Mouse (Mus musculus) midbrain, embryonic 10.5 days (tissue): ENCODE measurements around the gene Cd9. TPM values are rescaled to one million over a fixed set of nuclear protein-coding genes. Genes with fewer than 3 reads are reported as not detected.

Source experiments
- DNase-seq: peaks from one replicate; pipeline ENCODE4 v3.0.0-alpha.2; 2017; ENCODE audit warnings: low spot score
- H3K27ac ChIP-seq: fragments of 300-500 bp; sonication (generic); replicated peaks from 2 replicates; pipeline ENCODE4 v1.5.1; 2016; ENCODE audit warnings: mild to moderate bottlenecking
- H3K27me3 ChIP-seq: fragments of 300-500 bp; sonication (generic); 2 replicates; pipeline ENCODE4 v1.6.1; 2016; ENCODE audit warnings: low read depth, mild to moderate bottlenecking; ENCODE audit not compliant: poor library complexity, severe bottlenecking
- H3K36me3 ChIP-seq: fragments of 300-500 bp; sonication (generic); 2 replicates; pipeline ENCODE4 v1.6.1; 2016; ENCODE audit warnings: mild to moderate bottlenecking, moderate library complexity
- H3K4me1 ChIP-seq: fragments of 300-500 bp; sonication (generic); 2 replicates; pipeline ENCODE4 v1.6.1; 2016
- H3K4me3 ChIP-seq: fragments of 300-500 bp; sonication (generic); 2 replicates; pipeline ENCODE4 v1.5.1; 2016; ENCODE audit warnings: mild to moderate bottlenecking, moderate library complexity
- H3K9me3 ChIP-seq: fragments of 300-500 bp; sonication (generic); replicated peaks from 2 replicates; pipeline ENCODE4 v1.6.1; 2016; ENCODE audit warnings: mild to moderate bottlenecking
- WGBS: fragments of 180-500 bp; shearing (Covaris S2); methylation state at CpG from one replicate; pipeline ENCODE4 v1.1.7; 2016; 5-methylcytosine and 5-hydroxymethylcytosine counted together
- polyA plus RNA-seq: library from polyadenylated mRNA; unstranded; fragments of >200 nt; fragmentation: Nextera tagmentation; extraction: Ambion mirVana; gene quantifications from 2 replicates; pipeline ENCODE4 v1.2.1, GENCODE M21; 2016

Cd9 gene
- polyA plus RNA-seq, 1 experiment from 2014 or later, result 36.3 TPM

DNA sequence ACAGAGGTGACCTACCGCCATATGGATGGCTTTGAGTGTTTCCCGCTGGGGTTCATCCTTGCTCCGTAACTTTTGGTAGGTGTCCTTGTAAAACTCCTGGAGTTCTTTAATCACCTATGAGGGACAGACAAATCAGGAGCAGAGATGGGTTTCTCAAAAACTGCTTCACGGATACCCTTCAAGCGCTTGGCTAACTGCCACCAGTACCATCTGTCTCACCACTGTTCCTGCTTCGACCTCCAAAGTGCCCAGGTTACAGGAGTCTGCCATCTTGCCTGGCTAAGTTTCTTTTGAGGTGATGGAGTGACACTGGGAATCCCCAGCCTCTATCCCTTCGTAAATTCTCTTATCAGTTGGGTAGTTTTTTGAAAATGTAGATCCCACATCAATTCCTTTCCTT lies 32.3 kb downstream of the Cd9 start:
- H3K4me1 ChIP-seq, result 0 out of 2 replicates have a peak, but pooled peaks cover 1% of the 10 kb centered on the region
- H3K4me3 ChIP-seq, result no peak overlapping the region
- H3K27me3 ChIP-seq, result no peaks in the 10 kb centered on the region
- H3K27ac ChIP-seq, result no peak overlapping the region
- no peak for DNase-seq
- no peaks in the 10 kb centered on the region for H3K9me3 ChIP-seq
- 0 out of 2 replicates have a peak, but pooled peaks cover 6% of the 10 kb centered on the region for H3K36me3 ChIP-seq
- WGBS, result 92% methylated on average over 7 of the region's 7 CpGs

DNA sequence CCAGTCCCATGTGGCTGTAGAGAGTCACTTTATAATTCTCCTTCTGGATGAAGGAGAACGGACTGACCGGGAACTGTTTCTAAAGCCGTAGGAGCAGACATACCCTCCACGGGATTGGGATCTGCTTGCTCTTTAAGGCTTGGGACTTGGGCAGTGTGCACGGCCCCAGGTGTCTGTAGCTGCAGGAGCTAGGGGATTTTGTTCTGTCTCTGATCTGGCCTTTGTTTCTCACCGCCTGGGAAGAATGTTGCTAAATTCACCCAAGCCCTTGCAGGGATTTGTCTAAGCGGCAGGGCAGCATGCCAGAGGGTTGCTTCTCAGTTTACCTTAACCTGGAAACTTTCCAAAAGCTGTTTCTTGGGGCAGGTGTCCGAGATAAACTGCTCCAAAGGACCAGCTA lies 32.8 kb downstream of the Cd9 start:
- Histone ChIP-seq H3K27me3 (no peaks in the 10 kb centered on the region), H3K4me3 (no peak overlapping the region), H3K9me3 (no peaks in the 10 kb centered on the region), H3K4me1 (no peaks in the 10 kb centered on the region), H3K27ac (no peak overlapping the region), H3K36me3 (0 out of 2 replicates have a peak, but pooled peaks cover 6% of the 10 kb centered on the region)
- DNase-seq, result no peak
- 67% methylated on average over 8 of the region's 8 CpGs for WGBS

GRCm38 (mm10) chr6:125461325-125461724 lies 33.3 kb downstream of the Cd9 start:
- Histone ChIP-seq H3K27me3 (no peaks in the 10 kb centered on the region), H3K9me3 (no peaks in the 10 kb centered on the region), H3K36me3 (0 out of 2 replicates have a peak, but pooled peaks cover 6% of the 10 kb centered on the region), H3K27ac (no peak overlapping the region), H3K4me1 (no peaks in the 10 kb centered on the region), H3K4me3 (no peak overlapping the region)
- no peak for DNase-seq
- WGBS, result 88% methylated on average over 7 of the region's 7 CpGs

- Histone ChIP-seq H3K36me3 (0 out of 2 replicates have a peak, but pooled peaks cover 6% of the 10 kb centered on the region), H3K27me3 (no peaks in the 10 kb centered on the region), H3K27ac (no peak overlapping the region), H3K4me3 (no peak overlapping the region), H3K9me3 (no peaks in the 10 kb centered on the region), H3K4me1 (0 out of 2 replicates have a peak, but pooled peaks cover 4% of the 10 kb centered on the region)
- DNase-seq, result no peak
- WGBS, result 86% methylated on average over 11 of the region's 11 CpGs
These were observed 34.0 kb downstream of the Cd9 start for GRCm38 (mm10) chr6:125460589-125460988.

DNA sequence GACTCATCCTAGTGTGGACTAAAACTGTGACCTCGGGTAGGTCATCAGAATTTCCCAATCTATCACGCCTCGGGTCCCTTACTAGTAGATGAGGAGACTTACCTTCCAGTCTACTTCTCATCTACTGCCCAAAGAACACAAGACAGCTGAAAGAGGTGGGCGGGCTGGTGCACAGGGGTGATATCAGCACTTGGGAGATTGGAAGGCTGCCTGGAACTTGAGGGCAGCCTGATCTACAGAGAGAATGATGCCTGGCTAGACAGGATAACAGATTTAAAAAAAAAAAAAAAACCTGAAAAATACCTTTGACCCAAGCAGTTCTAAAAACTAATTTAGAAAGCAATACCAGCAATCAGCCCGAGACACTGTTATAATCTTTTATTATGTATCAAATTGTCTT lies 34.7 kb downstream of the Cd9 start:
- H3K4me1 ChIP-seq, result 0 out of 2 replicates have a peak, but pooled peaks cover 4% of the 10 kb centered on the region
- no peaks in the 10 kb centered on the region for H3K27me3 ChIP-seq
- no peak overlapping the region for H3K27ac ChIP-seq
- 91% methylated on average over 5 of the region's 5 CpGs for WGBS
- no peak for DNase-seq
- H3K9me3 ChIP-seq, result no peaks in the 10 kb centered on the region
- H3K4me3 ChIP-seq, result no peak overlapping the region
- 0 out of 2 replicates have a peak, but pooled peaks cover 6% of the 10 kb centered on the region for H3K36me3 ChIP-seq

DNA sequence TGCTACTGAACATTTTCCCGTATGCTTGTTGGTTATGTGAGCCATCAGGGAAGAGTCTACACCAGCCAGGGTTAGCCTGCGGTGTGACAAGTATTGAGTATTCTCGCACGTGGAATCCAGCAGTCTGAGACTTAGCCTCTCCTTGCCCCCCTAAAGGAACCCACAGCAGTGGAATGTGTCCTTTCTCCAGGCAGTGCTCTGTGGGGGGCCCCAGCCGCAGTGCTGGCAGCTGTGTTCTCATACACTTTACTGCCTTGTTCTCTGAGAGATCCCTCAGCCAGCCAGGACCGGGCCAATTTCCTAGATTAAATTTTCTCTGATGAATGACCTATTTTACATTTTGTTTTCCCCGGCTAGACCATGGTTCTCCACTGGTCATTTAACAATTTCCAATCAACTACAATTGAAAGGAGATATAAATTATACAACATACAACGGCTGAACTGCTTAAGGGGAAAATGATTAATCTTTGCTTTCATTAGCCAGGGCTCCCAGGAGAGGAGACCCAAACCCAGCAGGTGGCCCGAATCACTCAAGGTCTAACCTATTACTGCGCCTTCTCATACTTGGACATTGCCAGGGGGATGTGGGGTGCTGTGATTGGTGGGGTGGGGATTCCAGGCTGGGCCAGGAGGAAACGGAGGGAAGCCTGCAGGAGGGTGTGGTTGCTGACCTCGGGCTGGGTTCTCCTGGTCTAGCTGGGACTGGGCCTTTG lies 38.6 kb downstream of the Cd9 start:
- H3K27ac ChIP-seq, result no peak overlapping the region
- no peaks in the 10 kb centered on the region for H3K9me3 ChIP-seq
- H3K4me1 ChIP-seq, result 0 out of 2 replicates have a peak, but pooled peaks cover 4% of the 10 kb centered on the region
- H3K36me3 ChIP-seq, result no peaks in the 10 kb centered on the region
- no peak overlapping the region for H3K4me3 ChIP-seq
- no peaks in the 10 kb centered on the region for H3K27me3 ChIP-seq
- no peak for DNase-seq
- WGBS, result 64% methylated on average over 12 of the region's 12 CpGs

GRCm38 (mm10) chr6:125454731-125455130 lies 39.9 kb downstream of the Cd9 start:
- DNase-seq, result no peak
- Histone ChIP-seq H3K9me3 (no peaks in the 10 kb centered on the region; the same call in 1 of the 2 replicates), H3K27me3 (no peaks in the 10 kb centered on the region), H3K36me3 (no peaks in the 10 kb centered on the region), H3K4me1 (peaks cover 8% of the 10 kb centered on the region; the same call in 1 of the 2 replicates), H3K27ac (no peak overlapping the region), H3K4me3 (no peak overlapping the region)
- 86% methylated on average over 9 of the region's 9 CpGs for WGBS

DNA sequence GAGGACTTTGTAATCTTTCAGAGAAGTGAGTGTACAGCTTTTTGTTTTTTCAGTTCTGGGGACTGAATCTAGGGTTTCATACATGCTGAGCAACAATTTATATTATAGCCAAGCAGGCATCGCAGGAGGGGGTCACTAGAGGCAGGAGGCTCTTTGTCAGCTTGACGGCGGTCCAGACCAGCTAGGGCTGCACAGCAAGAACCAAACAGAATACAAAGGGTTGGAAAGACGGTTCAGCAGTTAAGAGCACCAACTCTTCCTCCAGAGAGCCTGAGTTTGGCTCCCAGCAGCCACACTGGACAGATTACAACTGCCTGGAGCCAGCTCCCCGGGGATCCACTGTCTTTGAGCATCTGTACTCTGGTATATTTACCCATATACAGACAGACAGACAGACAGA lies 40.3 kb downstream of the Cd9 start:
- no peak for DNase-seq
- no peak overlapping the region for H3K27ac ChIP-seq
- no peaks in the 10 kb centered on the region; the same call in 1 of the 2 replicates for H3K9me3 ChIP-seq
- H3K4me3 ChIP-seq, result no peak overlapping the region
- peaks cover 12% of the 10 kb centered on the region; the same call in 1 of the 2 replicates for H3K4me1 ChIP-seq
- no peaks in the 10 kb centered on the region for H3K27me3 ChIP-seq
- H3K36me3 ChIP-seq, result no peaks in the 10 kb centered on the region
- 44% methylated on average over 5 of the region's 5 CpGs for WGBS

DNA sequence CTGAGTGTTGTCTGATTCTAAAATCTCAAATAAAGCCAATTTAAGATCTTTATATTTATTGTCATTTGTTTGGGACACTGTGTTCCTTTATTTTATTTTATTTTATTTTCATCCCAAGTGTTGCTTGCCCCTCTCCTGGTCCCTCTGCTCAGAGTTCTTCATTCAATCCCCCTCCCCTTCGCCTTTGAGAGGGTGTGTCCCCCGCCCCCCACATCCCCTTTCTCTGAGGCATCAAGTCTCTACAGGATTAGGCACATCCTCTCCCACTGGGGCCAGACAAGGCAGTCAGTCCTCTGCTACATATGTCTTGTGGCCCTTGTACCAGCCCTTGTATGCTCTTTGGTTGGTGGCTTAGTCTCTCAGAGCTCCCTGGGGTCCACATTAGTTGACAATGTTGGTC lies 46.9 kb downstream of the Cd9 start:
- Histone ChIP-seq H3K27me3 (no peaks in the 10 kb centered on the region), H3K27ac (no peak overlapping the region), H3K36me3 (no peaks in the 10 kb centered on the region), H3K4me3 (no peak overlapping the region), H3K4me1 (peaks cover 19% of the 10 kb centered on the region), H3K9me3 (no peaks in the 10 kb centered on the region; the same call in 1 of the 2 replicates)
- 39% methylated on average over 2 of the region's 2 CpGs for WGBS
- DNase-seq, result no peak

- no peak overlapping the region for H3K4me3 ChIP-seq
- H3K4me1 ChIP-seq, result peaks cover 23% of the 10 kb centered on the region
- H3K9me3 ChIP-seq, result no peaks in the 10 kb centered on the region; the same call in 1 of the 2 replicates
- DNase-seq, result no peak
- no peak overlapping the region for H3K27ac ChIP-seq
- no peaks in the 10 kb centered on the region for H3K36me3 ChIP-seq
- WGBS, result 51% methylated on average over 4 of the region's 4 CpGs
- H3K27me3 ChIP-seq, result no peaks in the 10 kb centered on the region
These were observed 47.4 kb downstream of the Cd9 start for GRCm38 (mm10) chr6:125447205-125447604.

DNA sequence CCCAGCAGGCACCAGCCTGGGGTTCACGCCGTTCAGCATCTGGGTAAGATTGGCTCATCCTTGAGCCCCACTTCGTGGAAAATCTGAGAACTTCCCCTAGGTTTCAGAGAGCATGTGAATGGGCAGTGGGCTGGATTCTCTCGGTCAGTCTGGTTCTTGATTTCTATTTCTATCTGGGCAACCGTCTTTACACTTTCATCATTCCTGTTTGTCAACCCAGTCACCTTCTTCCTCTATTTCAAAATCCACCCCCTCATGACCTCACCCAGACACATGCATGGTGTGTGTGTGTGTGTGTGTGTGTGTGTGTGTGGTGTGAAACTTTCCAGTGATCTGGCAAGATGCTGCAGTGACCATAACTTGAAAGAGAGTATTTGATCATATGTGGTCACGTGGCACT lies 49.2 kb downstream of the Cd9 start:
- 89% methylated on average over 6 of the region's 6 CpGs for WGBS
- H3K27me3 ChIP-seq, result no peaks in the 10 kb centered on the region
- peaks cover 24% of the 10 kb centered on the region for H3K4me1 ChIP-seq
- DNase-seq, result no peak
- H3K9me3 ChIP-seq, result no peaks in the 10 kb centered on the region
- H3K36me3 ChIP-seq, result no peaks in the 10 kb centered on the region
- no peak overlapping the region for H3K27ac ChIP-seq
- no peak overlapping the region for H3K4me3 ChIP-seq

DNA sequence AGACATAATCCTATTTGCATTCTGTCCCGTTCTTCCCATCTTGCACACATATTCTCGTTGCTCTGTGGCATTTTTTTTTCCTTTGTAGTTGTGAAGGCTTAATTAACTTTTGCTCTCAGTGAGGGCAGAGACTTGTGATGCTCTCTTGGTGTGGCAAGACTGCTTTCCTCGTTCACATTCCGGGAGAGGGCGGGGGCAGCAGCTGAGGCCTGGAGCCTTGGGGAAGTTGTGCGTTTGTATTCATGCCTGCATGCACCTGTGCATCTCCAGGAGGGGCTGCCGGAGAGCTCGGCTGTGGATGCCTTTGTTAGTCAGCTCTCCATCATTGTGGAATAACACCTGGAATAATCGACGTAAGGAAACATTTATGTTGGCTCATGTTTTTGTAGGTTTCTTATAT lies 52.0 kb downstream of the Cd9 start:
- no peaks in the 10 kb centered on the region for H3K36me3 ChIP-seq
- H3K4me1 ChIP-seq, result peaks cover 13% of the 10 kb centered on the region
- no peak overlapping the region for H3K4me3 ChIP-seq
- H3K27ac ChIP-seq, result no peak overlapping the region
- WGBS, result 72% methylated on average over 10 of the region's 10 CpGs
- no peaks in the 10 kb centered on the region for H3K27me3 ChIP-seq
- H3K9me3 ChIP-seq, result no peaks in the 10 kb centered on the region
- DNase-seq, result no peak

DNA sequence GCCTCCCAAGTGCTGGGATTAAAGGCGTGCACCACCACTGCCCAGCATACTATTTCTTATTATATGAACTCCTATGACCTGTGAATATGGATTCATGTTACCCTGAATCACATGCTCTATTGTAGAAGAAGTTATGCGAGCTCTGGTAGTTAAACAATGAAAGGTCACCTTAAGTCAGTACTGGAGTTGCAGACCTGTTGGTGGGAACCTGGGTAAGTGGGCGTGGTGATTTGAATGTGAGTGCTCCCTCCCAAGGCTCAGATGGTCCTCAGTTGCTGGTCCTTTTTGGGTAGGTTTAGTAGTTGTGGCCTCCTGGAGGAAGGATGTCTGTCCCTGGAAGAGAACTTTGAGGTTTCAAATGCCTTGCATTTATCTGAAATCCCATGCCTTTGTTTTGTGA lies 57.8 kb downstream of the Cd9 start:
- H3K4me1 ChIP-seq, result no peaks in the 10 kb centered on the region
- H3K27me3 ChIP-seq, result no peaks in the 10 kb centered on the region
- H3K9me3 ChIP-seq, result no peaks in the 10 kb centered on the region
- H3K4me3 ChIP-seq, result no peak overlapping the region
- no peak for DNase-seq
- H3K36me3 ChIP-seq, result no peaks in the 10 kb centered on the region
- WGBS, result 87% methylated on average over 3 of the region's 3 CpGs
- no peak overlapping the region for H3K27ac ChIP-seq
